Mouse (Mus musculus) embryonic fibroblast, embryonic 13.5 days (primary cell): ENCODE results near the gene Rnft2. TPM values are rescaled to one million over a fixed set of nuclear protein-coding genes. Genes with fewer than 3 reads are reported as not detected.

Experiments used
- H3K27ac ChIP-seq: 2 replicates; pipeline ENCODE4 v1.5.1; 2012; ENCODE audit warnings: low read length, control low read depth, inconsistent platforms; ENCODE audit not compliant: insufficient read depth
- H3K4me1 ChIP-seq: 2 replicates; pipeline ENCODE4 v1.6.1; 2011; ENCODE audit warnings: low read length; ENCODE audit not compliant: control insufficient read depth, insufficient read depth
- H3K4me3 ChIP-seq: 2 replicates; pipeline ENCODE4 v1.5.1; 2011; ENCODE audit warnings: mild to moderate bottlenecking, control low read depth, low read length; ENCODE audit not compliant: insufficient read depth
- CTCF ChIP-seq: IDR thresholded peaks from 2 replicates; pipeline ENCODE4 v1.5.1; 2011; ENCODE audit warnings: mild to moderate bottlenecking, control low read depth, low read length, moderate library complexity, borderline replicate concordance; ENCODE audit not compliant: insufficient read depth
- POLR2A ChIP-seq: IDR thresholded peaks from 2 replicates; pipeline ENCODE4 v1.6.1; 2011; ENCODE audit warnings: low read depth, mild to moderate bottlenecking, control low read depth, low read length, moderate library complexity
- polyA plus RNA-seq: library from polyadenylated mRNA; stranded (reverse); fragments of >200 nt; gene quantifications from 2 replicates; pipeline ENCODE4 v1.2.4, GENCODE M21; 2011; ENCODE audit warnings: low read depth; ENCODE audit not compliant: missing spikeins, insufficient read length

The Rnft2 gene
- 2.9 and 5.1 TPM in 2 replicates for polyA plus RNA-seq

- peak within 1 kb of the TSS; percentile 9; the same call in 1 of the 2 replicates for H3K27ac ChIP-seq
- H3K4me1 ChIP-seq, result 0 out of 2 replicates have a peak, but pooled peaks cover 7% of the 10 kb centered on the region
- TF ChIP-seq CTCF (no peak), POLR2A (peak; percentile 74)
- H3K4me3 ChIP-seq, result peak within 1 kb of the TSS; percentile 77
Measured at GRCm38 (mm10) chr5:118244606-118245443, at the start of gene Rnft2, which contains the start of gene 2410131K14Rik. Gene Rnft2 (minus strand): TSS chr5:118245116. Gene 2410131K14Rik (plus strand): TSS chr5:118245227.

GRCm38 (mm10) chr5:118294086-118294864, 49.4 kb upstream of the Rnft2 start:
- peak overlapping the region; percentile 81 for H3K27ac ChIP-seq
- TF ChIP-seq POLR2A (0 out of 2 replicates have a peak, but pooled peaks have one; percentile 25), CTCF (no peak)
- H3K4me1 ChIP-seq, result peaks cover 6% of the 10 kb centered on the region; the same call in 1 of the 2 replicates
- H3K4me3 ChIP-seq, result peak overlapping the region; percentile 25

- H3K4me3 ChIP-seq, result no peak overlapping the region
- no peak overlapping the region for H3K27ac ChIP-seq
- TF ChIP-seq POLR2A (no peak), CTCF (no peak)
- H3K4me1 ChIP-seq, result peaks cover 6% of the 10 kb centered on the region; the same call in 1 of the 2 replicates
Measured at GRCm38 (mm10) chr5:118292476-118292875, 47.6 kb upstream of the Rnft2 start.

GRCm38 (mm10) chr5:118291453-118291852, 46.5 kb upstream of the Rnft2 start:
- H3K4me3 ChIP-seq, result no peak overlapping the region
- H3K27ac ChIP-seq, result no peak overlapping the region
- TF ChIP-seq POLR2A (no peak), CTCF (no peak)
- H3K4me1 ChIP-seq, result peaks cover 6% of the 10 kb centered on the region; the same call in 1 of the 2 replicates

GRCm38 (mm10) chr5:118277741-118278495, 33.0 kb upstream of the Rnft2 start:
- TF ChIP-seq POLR2A (no peak), CTCF (no peak)
- H3K27ac ChIP-seq, result no peak overlapping the region
- H3K4me3 ChIP-seq, result no peak overlapping the region
- H3K4me1 ChIP-seq, result no peaks in the 10 kb centered on the region

GRCm38 (mm10) chr5:118276711-118277110, 31.8 kb upstream of the Rnft2 start:
- no peaks in the 10 kb centered on the region for H3K4me1 ChIP-seq
- no peak for TF ChIP-seq CTCF
- TF ChIP-seq POLR2A, result no peak
- H3K4me3 ChIP-seq, result no peak overlapping the region
- no peak overlapping the region for H3K27ac ChIP-seq

GRCm38 (mm10) chr5:118276281-118276680, 31.4 kb upstream of the Rnft2 start:
- H3K4me1 ChIP-seq, result no peaks in the 10 kb centered on the region
- no peak for TF ChIP-seq POLR2A
- TF ChIP-seq CTCF, result no peak
- no peak overlapping the region for H3K27ac ChIP-seq
- no peak overlapping the region for H3K4me3 ChIP-seq

- Histone ChIP-seq H3K4me3 (no peak overlapping the region), H3K4me1 (no peaks in the 10 kb centered on the region), H3K27ac (no peak overlapping the region)
- TF ChIP-seq POLR2A (no peak), CTCF (no peak)
Measured at GRCm38 (mm10) chr5:118274546-118274945, 29.6 kb upstream of the Rnft2 start.

GRCm38 (mm10) chr5:118273446-118273845, 28.5 kb upstream of the Rnft2 start:
- no peak overlapping the region for H3K27ac ChIP-seq
- TF ChIP-seq POLR2A, result no peak
- no peak for TF ChIP-seq CTCF
- no peaks in the 10 kb centered on the region for H3K4me1 ChIP-seq
- no peak overlapping the region for H3K4me3 ChIP-seq
